Mouse (Mus musculus) liver, embryonic 11.5 days (tissue): ENCODE measurements around the gene Ess2. TPM values are rescaled to one million over a fixed set of nuclear protein-coding genes. Genes with fewer than 3 reads are reported as not detected.

Source experiments
- ATAC-seq: fragments of 200-750 bp; cut with Nextera tagmentation; replicated peaks from 2 replicates; pipeline ENCODE4 v1.8.0; 2017; ENCODE audit warnings: moderate number of reproducible peaks, mild to moderate bottlenecking, moderate TSS enrichment, moderate library complexity; ENCODE audit not compliant: low FRiP score
- DNase-seq: peaks from one replicate; pipeline ENCODE4 v3.0.0-alpha.2; 2017; ENCODE audit warnings: low spot score
- H3K27ac ChIP-seq: fragments of 300-500 bp; sonication (generic); 2 replicates; pipeline ENCODE4 v1.5.1; 2014; ENCODE audit warnings: mild to moderate bottlenecking, low read depth, low read length, control low read depth
- H3K27me3 ChIP-seq: fragments of 300-500 bp; sonication (generic); replicated peaks from 2 replicates; pipeline ENCODE4 v1.6.1; 2014; ENCODE audit warnings: low read length, mixed read lengths; ENCODE audit not compliant: control insufficient read depth, insufficient read depth
- H3K36me3 ChIP-seq: fragments of 300-500 bp; sonication (generic); 2 replicates; pipeline ENCODE4 v1.6.1; 2014; ENCODE audit warnings: mild to moderate bottlenecking, low read length, moderate library complexity, mixed read lengths; ENCODE audit not compliant: control insufficient read depth, insufficient read depth
- H3K4me1 ChIP-seq: fragments of 300-500 bp; sonication (generic); replicated peaks from 2 replicates; pipeline ENCODE4 v1.6.1; 2014; ENCODE audit warnings: low read length, mixed read lengths; ENCODE audit not compliant: control insufficient read depth, insufficient read depth
- H3K4me2 ChIP-seq: fragments of 300-500 bp; sonication (generic); 2 replicates; pipeline ENCODE4 v1.6.1; 2014; ENCODE audit warnings: mild to moderate bottlenecking, control low read depth, moderate library complexity
- H3K4me3 ChIP-seq: fragments of 300-500 bp; sonication (generic); 2 replicates; pipeline ENCODE4 v1.5.1; 2014; ENCODE audit warnings: low read depth, low read length, control low read depth
- H3K9ac ChIP-seq: fragments of 300-500 bp; sonication (generic); 2 replicates; pipeline ENCODE4 v1.6.1; 2014; ENCODE audit warnings: low read depth, low read length, control low read depth
- H3K9me3 ChIP-seq: fragments of 300-500 bp; sonication (generic); 2 replicates; pipeline ENCODE4 v1.6.1; 2016; ENCODE audit warnings: low read length, inconsistent platforms, mixed read lengths; ENCODE audit not compliant: control insufficient read depth
- WGBS: fragments of 180-500 bp; shearing (Covaris S2); extraction: QIAGEN DNeasy Blood & Tissue Kit; methylation state at CpG from one replicate; pipeline ENCODE4 v1.1.7; 2014; 5-methylcytosine and 5-hydroxymethylcytosine counted together
- polyA plus RNA-seq: library from polyadenylated mRNA; unstranded; fragments of >200 nt; fragmentation: Nextera tagmentation; extraction: Ambion mirVana; gene quantifications from 2 replicates; pipeline ENCODE4 v1.2.1, GENCODE M21; 2014

Ess2 gene
- polyA plus RNA-seq, 1 experiment from 2014 or later: 26.4 TPM

GRCm38 (mm10) chr16:17898462-17898861 lies 12.7 kb downstream of the Ess2 start, which contains the start of the genes Dgcr2 and Tssk2:
Dgcr2 (minus strand) TSS chr16:17898562.
Tssk2 (plus strand) TSS chr16:17898637.
- Histone ChIP-seq H3K9ac (no peak within 1 kb of the TSS), H3K27me3 (no peaks in the 10 kb centered on the region), H3K27ac (no peak within 1 kb of the TSS), H3K36me3 (peaks cover 17% of the 10 kb centered on the region), H3K4me3 (no peak within 1 kb of the TSS), H3K4me2 (no peak within 1 kb of the TSS), H3K9me3 (no peaks in the 10 kb centered on the region), H3K4me1 (no peaks in the 10 kb centered on the region)
- ATAC-seq (no peak), DNase-seq (no peak)
- WGBS: 89% methylated on average over 14 of the region's 14 CpGs

DNA sequence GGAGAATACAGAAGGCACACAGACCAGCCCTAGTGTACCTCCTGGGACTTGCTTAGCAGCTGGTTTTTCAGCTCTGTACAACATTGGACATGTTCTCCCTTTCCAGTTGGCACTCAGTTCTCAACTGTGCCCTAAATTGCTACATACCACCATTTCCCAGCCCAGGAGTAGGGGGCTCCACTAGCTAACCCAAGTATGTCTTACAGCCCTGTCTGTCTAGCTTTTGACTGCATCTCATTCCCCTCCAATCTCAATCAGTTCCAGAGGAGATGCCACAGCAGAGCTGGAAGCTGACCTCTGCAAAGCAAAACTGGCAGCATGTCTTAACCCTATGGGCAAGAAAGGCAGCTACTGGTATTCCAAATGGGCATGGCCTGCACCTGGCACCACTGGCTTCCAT lies 15.1 kb downstream of the Ess2 start:
- no peak for DNase-seq
- H3K27ac ChIP-seq: no peak overlapping the region
- no peak overlapping the region for H3K9ac ChIP-seq
- H3K27me3 ChIP-seq: no peaks in the 10 kb centered on the region
- ATAC-seq: no peak
- 0 out of 2 replicates have a peak, but pooled peaks cover 3% of the 10 kb centered on the region for H3K4me1 ChIP-seq
- H3K4me2 ChIP-seq: no peak overlapping the region
- H3K36me3 ChIP-seq: peaks cover 2% of the 10 kb centered on the region
- no peak overlapping the region for H3K4me3 ChIP-seq
- H3K9me3 ChIP-seq: no peaks in the 10 kb centered on the region

DNA sequence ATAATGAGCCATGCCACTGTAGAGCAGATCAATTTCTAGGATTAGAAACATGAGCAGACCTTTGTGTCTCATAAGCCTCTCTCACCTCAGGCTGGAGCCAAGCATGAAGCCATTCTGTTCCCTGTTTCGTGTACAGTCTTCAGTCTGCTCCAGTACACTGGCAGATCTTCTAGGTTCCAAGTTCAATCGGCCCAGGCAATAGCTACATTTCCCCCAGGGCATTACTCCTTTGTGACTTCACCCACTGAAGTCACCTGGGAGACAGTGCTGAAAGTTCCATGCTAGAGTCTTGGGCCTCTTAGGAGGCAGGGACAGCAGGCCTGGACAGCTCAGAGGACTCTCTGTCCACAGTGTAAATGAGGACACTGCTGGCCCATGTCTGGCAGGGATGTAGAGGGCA lies 17.2 kb downstream of the Ess2 start, which contains the start of gene Tssk1:
Gene Tssk1, plus strand, starts transcription at position 301 of the 400 bp plus-strand sequence.
- 82% methylated on average over 2 of the region's 2 CpGs for WGBS
- no peak for ATAC-seq
- Histone ChIP-seq H3K4me1 (peaks cover 13% of the 10 kb centered on the region), H3K4me2 (no peak within 1 kb of the TSS), H3K36me3 (no peaks in the 10 kb centered on the region), H3K4me3 (no peak within 1 kb of the TSS), H3K27me3 (no peaks in the 10 kb centered on the region), H3K9me3 (no peaks in the 10 kb centered on the region), H3K9ac (no peak within 1 kb of the TSS), H3K27ac (no peak within 1 kb of the TSS)
- DNase-seq: no peak

GRCm38 (mm10) chr16:17892606-17893005 lies 18.5 kb downstream of the Ess2 start:
- DNase-seq: no peak
- Histone ChIP-seq H3K4me1 (peaks cover 13% of the 10 kb centered on the region), H3K27ac (no peak overlapping the region), H3K9me3 (no peaks in the 10 kb centered on the region), H3K27me3 (no peaks in the 10 kb centered on the region), H3K4me3 (no peak overlapping the region), H3K36me3 (no peaks in the 10 kb centered on the region), H3K4me2 (no peak overlapping the region), H3K9ac (no peak overlapping the region)
- 69% methylated on average over 3 of the region's 3 CpGs for WGBS
- no peak for ATAC-seq

- Histone ChIP-seq H3K4me3 (peak within 1 kb of the TSS; percentile 99), H3K9ac (peak within 1 kb of the TSS; percentile 98), H3K27me3 (no peaks in the 10 kb centered on the region), H3K27ac (peak within 1 kb of the TSS; percentile 93), H3K4me1 (peaks cover 13% of the 10 kb centered on the region), H3K36me3 (no peaks in the 10 kb centered on the region), H3K9me3 (no peaks in the 10 kb centered on the region), H3K4me2 (peak within 1 kb of the TSS; percentile 80)
- under 1% methylated on average over 36 of the region's 38 CpGs for WGBS
- DNase-seq: peak; percentile 99
- peak; percentile 98 for ATAC-seq
Measured at GRCm38 (mm10) chr16:17891567-17891959, 19.6 kb downstream of the Ess2 start, which contains the start of gene Gm20518. Gm20518 (minus strand) TSS chr16:17891671.

DNA sequence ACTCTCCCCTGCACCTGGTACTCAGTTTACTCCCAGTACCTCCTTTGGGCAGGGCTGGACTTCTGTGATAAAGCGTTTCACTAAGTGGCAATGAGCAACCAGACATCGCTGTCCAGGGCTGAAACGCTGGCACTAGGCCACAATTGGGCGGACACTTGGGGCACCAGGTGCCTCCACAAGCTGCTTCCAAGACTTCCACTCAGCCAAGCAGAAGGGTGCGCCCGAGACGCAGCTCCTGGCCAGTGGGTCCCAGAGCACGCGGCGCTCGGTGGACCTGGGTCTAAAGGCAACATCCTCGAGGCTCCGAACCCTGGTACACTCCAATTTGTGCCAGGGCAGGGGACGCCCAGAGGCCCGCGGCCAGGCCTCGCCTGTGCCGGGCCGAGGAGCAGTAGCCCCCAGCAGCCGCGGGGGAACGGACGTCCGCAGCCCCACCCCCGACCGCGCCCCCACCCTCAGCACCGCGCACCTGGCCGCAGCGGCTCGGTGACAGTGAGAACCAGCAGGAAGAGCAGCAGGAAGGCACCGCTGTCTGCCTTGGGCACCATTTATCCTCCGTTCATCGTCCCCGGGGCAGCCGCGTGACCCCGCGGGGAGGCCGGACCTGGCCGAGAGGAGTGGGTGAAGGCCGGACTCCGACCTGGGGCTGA lies 20.1 kb downstream of the Ess2 start:
- DNase-seq: peak; percentile 58

DNA sequence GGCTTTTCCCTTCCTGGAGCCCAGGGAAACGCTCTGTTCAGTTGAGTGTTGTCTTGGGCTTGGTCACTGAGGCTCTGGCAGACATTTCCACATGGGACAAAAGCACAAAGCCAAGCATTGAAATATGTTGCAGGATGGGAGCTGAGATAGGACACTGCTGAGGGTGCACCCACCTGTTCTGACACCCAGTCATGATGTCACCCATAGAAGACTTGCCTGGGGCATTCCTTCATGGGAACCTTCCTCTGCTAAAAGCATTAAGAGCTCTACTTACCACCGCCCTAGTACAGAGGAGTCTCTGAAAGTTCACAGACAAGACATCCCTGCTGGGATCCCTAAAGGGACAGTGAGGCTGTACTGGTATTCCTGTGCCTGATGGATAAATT lies 20.8 kb downstream of the Ess2 start:
- peak overlapping the region; percentile 80 for H3K4me2 ChIP-seq
- H3K27me3 ChIP-seq: no peaks in the 10 kb centered on the region
- DNase-seq (no peak), ATAC-seq (no peak)
- H3K4me3 ChIP-seq: peak overlapping the region; percentile 99
- H3K27ac ChIP-seq: no peak overlapping the region
- H3K36me3 ChIP-seq: no peaks in the 10 kb centered on the region
- H3K9me3 ChIP-seq: no peaks in the 10 kb centered on the region
- WGBS: 50% methylated on average over 2 of the region's 2 CpGs
- H3K4me1 ChIP-seq: peaks cover 13% of the 10 kb centered on the region
- H3K9ac ChIP-seq: peak overlapping the region; percentile 98

More for the DNA sequence above, 20.1 kb downstream of the Ess2 start:
- no peaks in the 10 kb centered on the region for H3K27me3 ChIP-seq
- peak; percentile 66 for ATAC-seq
- H3K27ac ChIP-seq: peak overlapping the region; percentile 93
- peak overlapping the region; percentile 98 for H3K9ac ChIP-seq
- WGBS: under 1% methylated on average over 43 of the region's 44 CpGs
- H3K9me3 ChIP-seq: no peaks in the 10 kb centered on the region
- peaks cover 13% of the 10 kb centered on the region for H3K4me1 ChIP-seq
- H3K4me3 ChIP-seq: peak overlapping the region; percentile 99
- peak overlapping the region; percentile 80 for H3K4me2 ChIP-seq
- no peaks in the 10 kb centered on the region for H3K36me3 ChIP-seq

DNA sequence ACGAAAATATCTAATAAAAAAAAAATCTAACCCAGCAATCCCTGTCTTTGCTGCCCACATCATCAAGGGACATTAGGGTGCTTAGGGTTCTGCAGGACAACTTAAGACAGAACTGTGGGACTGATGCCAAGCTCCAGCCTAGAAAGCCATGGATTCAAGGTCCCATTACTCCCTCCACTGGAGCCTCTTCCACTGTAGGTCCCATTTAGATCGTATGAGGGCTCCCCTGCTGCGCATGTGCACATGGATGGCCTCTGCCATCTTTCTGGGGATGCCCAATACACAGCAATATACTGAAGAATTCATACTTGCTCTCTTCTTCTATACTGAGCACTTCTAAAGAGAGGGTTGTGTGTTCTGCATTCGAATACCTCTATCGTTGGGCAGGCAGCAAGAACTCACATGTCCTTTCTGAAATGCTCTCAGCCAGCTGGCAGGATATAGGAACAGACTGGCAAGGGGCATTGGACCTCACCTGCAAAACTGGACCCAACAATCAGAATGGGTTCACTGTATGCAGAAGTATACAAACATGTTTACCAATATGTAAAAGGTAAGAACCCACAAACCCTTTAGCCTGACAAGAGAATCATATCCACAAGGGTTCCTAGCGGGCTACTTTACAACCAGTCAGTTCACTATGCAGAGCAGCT lies 21.3 kb downstream of the Ess2 start:
- H3K9ac ChIP-seq: no peak overlapping the region

More for the DNA sequence above, 21.3 kb downstream of the Ess2 start:
- no peak for DNase-seq
- Histone ChIP-seq H3K4me1 (peaks cover 13% of the 10 kb centered on the region), H3K9me3 (no peaks in the 10 kb centered on the region), H3K27me3 (no peaks in the 10 kb centered on the region), H3K27ac (no peak overlapping the region), H3K4me3 (peak overlapping the region; percentile 99; the same call in 1 of the 2 replicates), H3K36me3 (no peaks in the 10 kb centered on the region), H3K4me2 (peak overlapping the region; percentile 80)
- 82% methylated on average over 6 of the region's 6 CpGs for WGBS
- no peak for ATAC-seq
